Mouse (Mus musculus): ENCODE data around the gene BC025920. TPM values are rescaled to one million over a fixed set of nuclear protein-coding genes. Genes with fewer than 3 reads are reported as not detected.

BC025920 gene
- 0.47 and 0.89 TPM in 2 replicates for polyA plus RNA-seq (2014; fragmentation: Nextera tagmentation; extraction: Ambion mirVana)

- DNase-seq (ENCODE audit: low spot score, missing footprints), result peak; percentile 98
- under 1% methylated on average over 39 of the region's 39 CpGs for WGBS
- Histone ChIP-seq H3K9ac (ENCODE audit: low read length) (peak within 1 kb of the TSS; percentile 61), H3K4me3 (ENCODE audit: low read depth, low read length) (peak within 1 kb of the TSS; percentile 43), H3K36me3 (ENCODE audit: control insufficient read depth, insufficient read depth, low read length) (no peaks in the 10 kb centered on the region), H3K4me1 (ENCODE audit: control insufficient read depth, insufficient read depth, low read length) (peaks cover 13% of the 10 kb centered on the region), H3K4me2 (peak within 1 kb of the TSS; percentile 68), H3K27ac (ENCODE audit: low read depth, low read length) (peak within 1 kb of the TSS; percentile 76), H3K27me3 (ENCODE audit: control insufficient read depth, insufficient read depth, low read length) (peaks cover 9% of the 10 kb centered on the region), H3K9me3 (ENCODE audit: control insufficient read depth, low read length) (no peaks in the 10 kb centered on the region)
- ATAC-seq (ENCODE audit: low FRiP score), result peak; percentile 87
Observed at GRCm38 (mm10) chr10:81605974-81606751, at the start of gene BC025920. Gene BC025920, plus strand, starts transcription at chr10:81606270.

- DNase-seq (ENCODE audit: low spot score, missing footprints), result no peak
- H3K27ac ChIP-seq (ENCODE audit: low read depth, low read length), result no peak overlapping the region
- H3K4me2 ChIP-seq, result no peak overlapping the region
- no peak overlapping the region for H3K4me3 ChIP-seq (ENCODE audit: low read depth, low read length)
- H3K4me1 ChIP-seq (ENCODE audit: control insufficient read depth, insufficient read depth, low read length), result peaks cover 16% of the 10 kb centered on the region
- no peaks in the 10 kb centered on the region; the same call in 1 of the 2 replicates for H3K27me3 ChIP-seq (ENCODE audit: control insufficient read depth, insufficient read depth, low read length)
- H3K36me3 ChIP-seq (ENCODE audit: control insufficient read depth, insufficient read depth, low read length), result no peaks in the 10 kb centered on the region
- 75% methylated on average over 3 of the region's 3 CpGs for WGBS
- H3K9ac ChIP-seq (ENCODE audit: low read length), result no peak overlapping the region
- ATAC-seq (ENCODE audit: low FRiP score), result no peak
- no peaks in the 10 kb centered on the region for H3K9me3 ChIP-seq (ENCODE audit: control insufficient read depth, low read length)
Observed at GRCm38 (mm10) chr10:81556282-81556681, 49.8 kb upstream of the BC025920 start.

GRCm38 (mm10) chr10:81557491-81557890, 48.6 kb upstream of the BC025920 start:
- H3K9ac ChIP-seq (ENCODE audit: low read length), result no peak overlapping the region
- no peaks in the 10 kb centered on the region for H3K9me3 ChIP-seq (ENCODE audit: control insufficient read depth, low read length)
- H3K4me3 ChIP-seq (ENCODE audit: low read depth, low read length), result no peak overlapping the region
- 0 out of 2 replicates have a peak, but pooled peaks cover 2% of the 10 kb centered on the region for H3K36me3 ChIP-seq (ENCODE audit: control insufficient read depth, insufficient read depth, low read length)
- H3K27ac ChIP-seq (ENCODE audit: low read depth, low read length), result no peak overlapping the region
- no peak for DNase-seq (ENCODE audit: low spot score, missing footprints)
- H3K4me2 ChIP-seq, result no peak overlapping the region
- H3K27me3 ChIP-seq (ENCODE audit: control insufficient read depth, insufficient read depth, low read length), result no peaks in the 10 kb centered on the region; the same call in 1 of the 2 replicates
- H3K4me1 ChIP-seq (ENCODE audit: control insufficient read depth, insufficient read depth, low read length), result peaks cover 22% of the 10 kb centered on the region
- no peak for ATAC-seq (ENCODE audit: low FRiP score)
- WGBS, result 55% methylated on average over 1 of the region's 1 CpGs

GRCm38 (mm10) chr10:81559163-81559626, 46.9 kb upstream of the BC025920 start, which contains the start of gene Aes:
Gene Aes, plus strand, starts transcription at chr10:81559488.
- DNase-seq (ENCODE audit: low spot score, missing footprints) (no peak), ATAC-seq (ENCODE audit: low FRiP score) (peak; percentile 67)
- Histone ChIP-seq H3K27me3 (ENCODE audit: control insufficient read depth, insufficient read depth, low read length) (no peaks in the 10 kb centered on the region; the same call in 1 of the 2 replicates), H3K4me2 (peak within 1 kb of the TSS; percentile 85), H3K4me1 (ENCODE audit: control insufficient read depth, insufficient read depth, low read length) (peaks cover 36% of the 10 kb centered on the region), H3K4me3 (ENCODE audit: low read depth, low read length) (peak within 1 kb of the TSS; percentile 97), H3K36me3 (ENCODE audit: control insufficient read depth, insufficient read depth, low read length) (0 out of 2 replicates have a peak, but pooled peaks cover 2% of the 10 kb centered on the region), H3K9me3 (ENCODE audit: control insufficient read depth, low read length) (no peaks in the 10 kb centered on the region), H3K27ac (ENCODE audit: low read depth, low read length) (peak within 1 kb of the TSS; percentile 80), H3K9ac (ENCODE audit: low read length) (peak within 1 kb of the TSS; percentile 99)
- WGBS, result 1% methylated on average over 41 of the region's 53 CpGs

DNA sequence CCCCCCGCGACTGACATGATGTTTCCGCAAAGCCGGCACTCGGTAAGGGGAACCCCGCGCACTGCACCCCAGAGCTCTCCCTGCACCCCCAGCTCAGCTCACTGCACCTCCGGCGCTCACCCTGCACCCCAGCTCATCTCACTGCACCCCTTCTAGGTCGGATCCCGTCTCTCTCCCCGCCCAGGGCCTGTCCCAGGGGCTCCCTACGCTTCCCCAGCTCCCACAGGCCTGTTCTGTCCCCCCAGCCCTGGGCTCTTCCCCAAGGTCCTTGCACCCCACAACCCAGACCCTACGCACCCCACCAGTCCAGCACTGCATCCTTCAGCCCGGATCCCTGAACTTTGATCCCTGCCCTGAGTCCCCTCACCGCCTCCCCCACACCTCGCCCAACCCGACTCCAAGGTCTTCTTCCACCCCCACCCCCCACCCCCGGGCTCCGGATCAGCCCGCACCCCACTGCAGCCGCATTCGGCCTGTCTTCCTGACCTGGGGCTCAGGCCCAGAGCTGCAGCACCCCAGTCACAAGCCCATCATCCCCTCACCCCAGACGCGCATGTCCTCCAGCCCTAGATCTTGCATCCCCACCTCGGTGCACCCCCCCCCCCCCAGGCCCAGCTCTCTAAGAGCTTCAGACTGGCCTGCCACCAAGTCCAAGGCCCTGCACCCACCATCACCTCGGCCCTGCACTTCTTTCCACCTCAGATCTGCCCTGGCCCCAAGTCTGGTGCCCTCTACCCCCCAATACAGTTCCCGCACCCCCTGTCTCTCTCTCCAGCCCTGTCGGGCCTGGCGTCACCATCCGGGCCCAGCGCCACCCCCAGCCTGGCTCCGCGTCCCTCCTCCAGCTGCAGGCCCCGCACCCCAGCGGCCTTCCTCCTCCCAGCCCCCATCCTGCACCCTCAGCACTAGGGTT, 46.2 kb upstream of the BC025920 start:
- Histone ChIP-seq H3K4me1 (ENCODE audit: control insufficient read depth, insufficient read depth, low read length) (peaks cover 43% of the 10 kb centered on the region), H3K9ac (ENCODE audit: low read length) (peak overlapping the region; percentile 99)
- WGBS, result 2% methylated on average over 30 of the region's 36 CpGs

GRCm38 (mm10) chr10:81560719-81561459, 45.2 kb upstream of the BC025920 start:
- Histone ChIP-seq H3K27me3 (ENCODE audit: control insufficient read depth, insufficient read depth, low read length) (peaks cover 8% of the 10 kb centered on the region), H3K4me2 (peak overlapping the region; percentile 85), H3K4me1 (ENCODE audit: control insufficient read depth, insufficient read depth, low read length) (peaks cover 51% of the 10 kb centered on the region), H3K4me3 (ENCODE audit: low read depth, low read length) (peak overlapping the region; percentile 97), H3K36me3 (ENCODE audit: control insufficient read depth, insufficient read depth, low read length) (peaks cover 8% of the 10 kb centered on the region), H3K9me3 (ENCODE audit: control insufficient read depth, low read length) (no peaks in the 10 kb centered on the region), H3K9ac (ENCODE audit: low read length) (peak overlapping the region; percentile 99), H3K27ac (ENCODE audit: low read depth, low read length) (no peak overlapping the region; the same call in 1 of the 2 replicates)
- DNase-seq (ENCODE audit: low spot score, missing footprints) (peak; percentile 89), ATAC-seq (ENCODE audit: low FRiP score) (no peak)
- WGBS, result 28% methylated on average over 14 of the region's 16 CpGs

More for the DNA sequence above, 46.2 kb upstream of the BC025920 start:
- peak overlapping the region; percentile 97 for H3K4me3 ChIP-seq (ENCODE audit: low read depth, low read length)
- DNase-seq (ENCODE audit: low spot score, missing footprints) (peak; percentile 93), ATAC-seq (ENCODE audit: low FRiP score) (peak; percentile 37)
- peak overlapping the region; percentile 80 for H3K27ac ChIP-seq (ENCODE audit: low read depth, low read length)
- no peaks in the 10 kb centered on the region; the same call in 1 of the 2 replicates for H3K27me3 ChIP-seq (ENCODE audit: control insufficient read depth, insufficient read depth, low read length)
- 0 out of 2 replicates have a peak, but pooled peaks cover 2% of the 10 kb centered on the region for H3K36me3 ChIP-seq (ENCODE audit: control insufficient read depth, insufficient read depth, low read length)
- H3K4me2 ChIP-seq, result peak overlapping the region; percentile 85
- no peaks in the 10 kb centered on the region for H3K9me3 ChIP-seq (ENCODE audit: control insufficient read depth, low read length)

GRCm38 (mm10) chr10:81562411-81562810, 43.7 kb upstream of the BC025920 start:
- WGBS, result 83% methylated on average over 6 of the region's 6 CpGs
- Histone ChIP-seq H3K27ac (ENCODE audit: low read depth, low read length) (no peak overlapping the region), H3K36me3 (ENCODE audit: control insufficient read depth, insufficient read depth, low read length) (peaks cover 8% of the 10 kb centered on the region), H3K4me2 (no peak overlapping the region), H3K9ac (ENCODE audit: low read length) (no peak overlapping the region), H3K9me3 (ENCODE audit: control insufficient read depth, low read length) (no peaks in the 10 kb centered on the region), H3K4me3 (ENCODE audit: low read depth, low read length) (no peak overlapping the region), H3K4me1 (ENCODE audit: control insufficient read depth, insufficient read depth, low read length) (peaks cover 51% of the 10 kb centered on the region), H3K27me3 (ENCODE audit: control insufficient read depth, insufficient read depth, low read length) (peaks cover 14% of the 10 kb centered on the region)
- no peak for DNase-seq (ENCODE audit: low spot score, missing footprints)
- no peak for ATAC-seq (ENCODE audit: low FRiP score)

DNA sequence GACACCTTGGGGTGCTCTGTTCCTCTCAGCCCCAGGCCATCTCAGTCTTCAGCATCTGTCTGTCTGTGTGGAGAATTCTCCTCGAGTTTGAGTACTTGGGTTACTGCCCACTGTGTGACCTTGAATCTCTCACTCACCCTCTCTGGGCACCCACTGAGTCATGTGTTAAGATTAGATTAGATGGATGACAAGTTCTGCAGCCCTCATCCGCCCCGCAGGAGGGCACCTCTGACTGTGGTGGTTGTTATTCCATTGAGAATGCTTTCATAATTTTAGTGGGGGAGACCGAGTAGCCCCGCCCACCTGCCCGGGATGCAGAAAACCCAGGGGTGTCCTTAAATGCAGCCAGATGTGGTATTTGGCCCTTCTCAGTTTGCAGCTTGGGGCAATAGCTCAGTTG, 42.6 kb upstream of the BC025920 start:
- Histone ChIP-seq H3K36me3 (ENCODE audit: control insufficient read depth, insufficient read depth, low read length) (peaks cover 8% of the 10 kb centered on the region), H3K4me2 (no peak overlapping the region), H3K4me1 (ENCODE audit: control insufficient read depth, insufficient read depth, low read length) (peaks cover 54% of the 10 kb centered on the region), H3K4me3 (ENCODE audit: low read depth, low read length) (no peak overlapping the region), H3K27ac (ENCODE audit: low read depth, low read length) (no peak overlapping the region), H3K9me3 (ENCODE audit: control insufficient read depth, low read length) (no peaks in the 10 kb centered on the region), H3K27me3 (ENCODE audit: control insufficient read depth, insufficient read depth, low read length) (peaks cover 21% of the 10 kb centered on the region), H3K9ac (ENCODE audit: low read length) (no peak overlapping the region)
- DNase-seq (ENCODE audit: low spot score, missing footprints) (no peak), ATAC-seq (ENCODE audit: low FRiP score) (no peak)
- WGBS, result 48% methylated on average over 6 of the region's 6 CpGs

Measured in midbrain, embryonic 11.5 days (tissue).